Mouse (Mus musculus) C2C12 (cell line): ENCODE data around the gene Nfx1. TPM values are rescaled to one million over a fixed set of nuclear protein-coding genes. Genes with fewer than 3 reads are reported as not detected.

Source experiments
- H3K27me3 ChIP-seq: one replicate; pipeline ENCODE4 v1.6.1; 2011; ENCODE audit not compliant: control insufficient read depth, insufficient read depth, insufficient read length
- H3K36me3 ChIP-seq: one replicate; pipeline ENCODE4 v1.6.1; 2011; ENCODE audit not compliant: control insufficient read depth, insufficient read depth
- H3K4me3 ChIP-seq: one replicate; pipeline ENCODE4 v1.5.1; 2011; ENCODE audit warnings: mild to moderate bottlenecking, control low read depth; ENCODE audit not compliant: poor library complexity, insufficient read depth, severe bottlenecking
- H3K79me2 ChIP-seq: one replicate; pipeline ENCODE4 v1.6.1; 2011; ENCODE audit not compliant: control insufficient read depth, insufficient read depth
- H3K79me3 ChIP-seq: one replicate; pipeline ENCODE4 v1.6.1; 2011; ENCODE audit warnings: low read depth, control low read depth
- H3ac ChIP-seq: one replicate; pipeline ENCODE3; 2011; ENCODE audit warnings: low read depth; ENCODE audit not compliant: control insufficient read depth, insufficient read length
- CEBPB ChIP-seq: IDR thresholded peaks from one replicate; pipeline ENCODE4 v1.6.1; 2011; ENCODE audit warnings: low read depth, mild to moderate bottlenecking, control low read depth, moderate library complexity
- CTCF ChIP-seq: IDR thresholded peaks from one replicate; pipeline ENCODE4 v1.5.1; 2011; ENCODE audit not compliant: control insufficient read depth, insufficient read depth, insufficient read length
- FOSL1 ChIP-seq: IDR thresholded peaks from one replicate; pipeline ENCODE4 v1.8.0; 2011; ENCODE audit warnings: mild to moderate bottlenecking, low read length; ENCODE audit not compliant: poor library complexity, insufficient read depth, severe bottlenecking
- MAX ChIP-seq: IDR thresholded peaks from one replicate; pipeline ENCODE4 v1.6.1; 2011; ENCODE audit warnings: mild to moderate bottlenecking, control low read depth
- MYOD1 ChIP-seq: IDR thresholded peaks from one replicate; pipeline ENCODE4 v1.6.1; 2011; ENCODE audit warnings: low read depth; ENCODE audit not compliant: control insufficient read depth, insufficient read length
- MYOG ChIP-seq: IDR thresholded peaks from one replicate; pipeline ENCODE4 v1.6.1; 2011; ENCODE audit not compliant: control insufficient read depth, insufficient read length; ENCODE audit errors: extremely low read depth
- USF1 ChIP-seq: IDR thresholded peaks from one replicate; pipeline ENCODE4 v1.6.1; 2011; ENCODE audit warnings: low read depth, mild to moderate bottlenecking, control low read depth, moderate library complexity
- polyA plus RNA-seq: library from polyadenylated mRNA; unstranded; fragments of >200 nt; fragmentation: generic; extraction: Trizol; gene quantifications from one replicate; pipeline ENCODE4 v1.2.1, GENCODE M21; 2012; ENCODE audit warnings: missing spikeins

Gene Nfx1
- polyA plus RNA-seq, 1 experiment: 29.0 TPM

GRCm38 (mm10) chr4:41050726-41051675, 80.3 kb downstream of the Nfx1 start:
- no peaks in the 10 kb centered on the region for H3K27me3 ChIP-seq
- TF ChIP-seq MYOG (no peak), CTCF (no peak), CEBPB (no peak), USF1 (no peak), MAX (no peak), FOSL1 (no peak), MYOD1 (no peak)
- no peaks in the 10 kb centered on the region for H3K36me3 ChIP-seq
- no peak overlapping the region for H3K4me3 ChIP-seq
- H3ac ChIP-seq: peak overlapping the region; percentile 74
- no peaks in the 10 kb centered on the region for H3K79me2 ChIP-seq
- H3K79me3 ChIP-seq: no peaks in the 10 kb centered on the region

GRCm38 (mm10) chr4:41051781-41052180, 81.1 kb downstream of the Nfx1 start:
- Histone ChIP-seq H3K79me3 (no peaks in the 10 kb centered on the region), H3K4me3 (no peak overlapping the region)

DNA sequence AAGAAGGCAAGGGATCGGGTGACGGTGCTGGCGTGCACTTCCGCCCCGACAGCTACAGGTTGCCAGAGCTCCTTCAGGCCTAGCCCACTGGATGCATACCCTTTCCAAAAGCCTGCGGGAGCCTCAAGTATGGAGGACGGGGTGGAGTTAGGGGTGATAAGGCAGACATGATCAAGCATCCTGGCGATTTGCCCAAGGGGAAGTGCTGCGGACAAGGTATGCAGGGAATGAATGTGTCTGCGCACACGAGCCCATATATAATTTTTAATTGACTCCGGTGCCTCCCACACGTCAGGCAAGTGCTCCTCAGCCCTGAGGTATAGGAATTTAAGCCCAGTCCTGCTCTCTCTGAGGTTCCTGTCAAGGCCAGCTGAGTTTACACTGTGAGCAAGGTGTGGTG, 84.4 kb downstream of the Nfx1 start:
- TF ChIP-seq MYOG (no peak), MAX (no peak), FOSL1 (no peak), MYOD1 (no peak), CEBPB (no peak), CTCF (no peak), USF1 (no peak)

More at GRCm38 (mm10) chr4:41051781-41052180, 81.1 kb downstream of the Nfx1 start:
- H3K79me2 ChIP-seq: no peaks in the 10 kb centered on the region
- H3ac ChIP-seq: no peak overlapping the region
- no peaks in the 10 kb centered on the region for H3K27me3 ChIP-seq
- H3K36me3 ChIP-seq: no peaks in the 10 kb centered on the region
- TF ChIP-seq FOSL1: no peak
- no peak for TF ChIP-seq MYOD1
- no peak for TF ChIP-seq USF1
- no peak for TF ChIP-seq MAX
- TF ChIP-seq MYOG: no peak
- no peak for TF ChIP-seq CEBPB
- no peak for TF ChIP-seq CTCF

DNA sequence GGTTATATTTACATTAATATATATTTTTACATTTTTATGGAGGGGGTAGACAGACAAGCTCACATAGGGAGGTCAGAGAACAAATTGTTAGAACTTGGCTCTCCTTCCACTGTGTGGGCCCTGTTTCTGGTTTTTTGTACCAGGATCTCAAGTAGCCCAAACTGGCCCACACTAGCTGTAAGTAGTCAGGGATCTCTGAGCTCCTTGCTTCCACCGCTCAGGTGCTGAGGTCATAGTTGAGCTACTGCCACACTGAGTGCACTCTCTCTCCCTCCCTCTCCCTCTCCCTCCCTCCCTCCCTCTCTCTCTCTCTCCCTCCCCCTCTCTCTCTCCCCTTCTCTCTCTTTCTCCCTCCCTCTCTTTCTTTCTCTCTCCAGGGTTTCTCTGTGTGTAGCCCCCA, 85.5 kb downstream of the Nfx1 start:
- no peak overlapping the region for H3ac ChIP-seq
- H3K79me2 ChIP-seq: no peaks in the 10 kb centered on the region
- TF ChIP-seq CTCF (no peak), USF1 (no peak), MAX (no peak), CEBPB (no peak), MYOG (no peak), MYOD1 (no peak), FOSL1 (no peak)
- H3K27me3 ChIP-seq: no peaks in the 10 kb centered on the region
- H3K36me3 ChIP-seq: no peaks in the 10 kb centered on the region
- no peaks in the 10 kb centered on the region for H3K79me3 ChIP-seq
- no peak overlapping the region for H3K4me3 ChIP-seq

More for the DNA sequence above, 84.4 kb downstream of the Nfx1 start:
- H3K79me3 ChIP-seq: no peaks in the 10 kb centered on the region
- no peak overlapping the region for H3K4me3 ChIP-seq
- no peaks in the 10 kb centered on the region for H3K36me3 ChIP-seq
- no peaks in the 10 kb centered on the region for H3K79me2 ChIP-seq
- no peaks in the 10 kb centered on the region for H3K27me3 ChIP-seq
- H3ac ChIP-seq: no peak overlapping the region

- TF ChIP-seq CEBPB: no peak
- no peak for TF ChIP-seq MYOG
- TF ChIP-seq CTCF: no peak
- TF ChIP-seq MAX: no peak
- no peak for TF ChIP-seq USF1
- TF ChIP-seq MYOD1: no peak
- no peak for TF ChIP-seq FOSL1
- H3K36me3 ChIP-seq: no peaks in the 10 kb centered on the region
- no peak overlapping the region for H3ac ChIP-seq
- no peaks in the 10 kb centered on the region for H3K79me2 ChIP-seq
- H3K27me3 ChIP-seq: peaks cover 3% of the 10 kb centered on the region
- no peak overlapping the region for H3K4me3 ChIP-seq
- no peaks in the 10 kb centered on the region for H3K79me3 ChIP-seq
Measured at GRCm38 (mm10) chr4:41056742-41057332, 86.1 kb downstream of the Nfx1 start.
